Mouse (Mus musculus) B cell, adult 2 months (primary cell): ENCODE data around the gene Dstn.

Experiments
- DNase-seq, 2 experiments: peaks; one replicate each; pipeline ENCODE4 v3.0.0; 2022

Gene Dstn

DNA sequence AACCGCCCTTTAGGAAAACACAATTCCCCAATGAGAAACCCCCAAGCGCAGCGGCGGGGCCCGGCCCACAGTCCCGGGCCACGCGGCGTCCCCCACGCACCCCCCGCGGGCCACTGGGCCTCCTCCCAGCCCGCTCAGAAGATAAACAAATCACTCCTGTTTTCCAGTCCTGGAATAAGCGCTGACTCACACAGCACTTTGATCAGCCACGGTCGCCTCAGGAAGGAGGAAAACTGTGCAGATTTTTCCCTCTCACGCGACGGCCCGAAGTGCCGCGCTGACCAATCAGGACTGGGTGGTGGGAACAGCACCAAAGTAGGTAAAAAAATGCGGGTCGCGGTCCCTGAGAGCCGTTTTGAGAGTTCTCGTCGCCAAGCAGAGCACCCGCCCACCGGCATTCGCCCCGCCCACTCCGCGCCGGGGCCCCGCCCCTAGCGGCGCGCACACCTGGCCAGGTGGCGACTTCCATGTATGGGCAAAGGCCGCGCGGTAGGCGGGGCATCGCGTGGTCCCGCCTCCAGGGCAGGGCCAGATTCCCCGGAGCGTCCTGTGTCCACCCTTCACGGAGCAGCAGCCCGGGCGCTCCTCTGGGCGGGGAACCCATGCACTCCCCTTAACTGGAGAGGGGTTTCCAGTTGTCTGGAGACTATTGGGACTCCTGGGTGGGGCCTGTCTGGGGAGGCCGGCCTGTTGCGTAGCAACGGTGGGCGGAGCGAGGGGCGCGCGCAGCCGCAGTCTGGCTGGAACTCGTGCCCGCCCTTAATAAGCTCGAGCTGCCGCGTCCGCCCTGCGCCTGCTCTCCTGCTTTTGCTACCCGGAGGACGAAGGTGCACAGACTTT, at the start of gene Dstn:
Dstn (plus strand) TSS at position 561 of the 840 bp plus-strand sequence.
- peak; percentile 98 for DNase-seq

DNA sequence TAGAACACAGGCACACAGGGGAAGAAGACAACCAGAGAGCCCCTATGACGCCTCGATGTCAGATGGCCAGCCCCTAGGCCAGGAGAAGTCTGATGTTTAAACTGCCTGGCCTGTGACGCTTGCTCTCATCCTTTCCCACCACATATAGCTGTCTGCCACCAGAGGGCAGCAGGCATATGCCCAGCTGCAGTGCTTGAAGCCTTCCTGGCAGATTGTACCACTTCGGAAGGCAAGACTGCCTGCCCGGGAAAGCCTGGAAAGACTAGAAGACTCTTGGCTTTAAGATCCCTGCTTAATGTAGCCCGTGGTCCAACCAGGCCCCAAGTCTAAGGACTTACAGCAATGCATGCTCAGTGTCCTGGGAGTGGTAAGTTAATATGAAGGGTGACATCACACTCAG, 47.8 kb upstream of the Dstn start:
- DNase-seq: peak; percentile 68 to 71

DNA sequence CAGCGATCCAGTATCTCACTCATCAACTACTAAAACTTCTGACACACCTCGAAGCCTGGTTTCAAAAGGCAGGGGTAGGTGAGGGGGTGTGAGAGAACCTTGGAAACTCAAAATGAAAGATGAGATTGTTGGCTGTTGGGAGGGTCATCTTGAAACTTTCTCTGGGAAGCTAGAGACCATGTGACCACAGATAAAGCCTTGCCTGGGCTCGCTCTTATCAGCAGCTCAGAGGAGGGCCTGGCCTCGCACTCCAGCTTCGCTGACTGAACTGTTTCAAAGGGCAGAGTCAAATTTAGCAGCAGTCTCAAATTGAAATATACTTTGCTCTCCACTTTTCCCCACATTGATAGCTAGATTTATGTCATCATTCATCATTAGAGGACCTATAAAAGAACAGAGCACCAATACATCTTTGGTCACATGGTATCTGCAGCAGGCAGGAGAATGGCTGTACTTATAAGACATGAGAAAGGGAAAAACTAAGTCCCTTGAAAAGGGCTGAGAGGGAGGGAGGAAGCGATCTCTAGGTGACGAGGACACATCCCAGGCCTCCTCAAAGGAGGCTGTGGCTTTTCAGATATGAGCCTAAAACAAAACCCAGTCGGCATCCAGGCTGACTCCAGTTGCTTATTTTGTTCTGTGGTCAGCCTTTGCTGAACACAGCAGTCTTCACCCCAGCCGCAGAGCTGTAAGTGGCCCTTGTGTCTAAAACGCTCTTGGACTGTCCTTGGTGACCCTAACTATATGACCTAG, 44.0 kb upstream of the Dstn start:
- no peak for DNase-seq

DNA sequence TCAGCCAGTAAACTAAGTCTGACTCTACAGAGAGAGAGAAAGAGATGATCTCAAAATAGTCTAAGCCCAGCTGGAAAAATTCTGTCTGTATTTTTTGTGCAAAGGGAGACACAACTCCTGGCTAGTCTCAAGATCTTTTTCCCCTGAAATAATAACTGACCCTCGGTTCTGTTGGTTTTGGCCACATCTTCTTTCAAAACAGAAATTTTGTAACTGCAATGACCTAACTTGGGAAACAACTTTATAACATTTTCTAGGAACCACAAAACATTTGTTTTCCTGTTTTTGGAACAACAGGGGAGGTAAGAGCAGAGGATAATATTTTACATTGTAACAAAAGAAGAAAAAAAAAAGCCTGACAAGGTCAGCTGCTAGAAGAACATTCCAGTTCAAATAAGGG, 39.1 kb upstream of the Dstn start:
- no peak for DNase-seq

DNA sequence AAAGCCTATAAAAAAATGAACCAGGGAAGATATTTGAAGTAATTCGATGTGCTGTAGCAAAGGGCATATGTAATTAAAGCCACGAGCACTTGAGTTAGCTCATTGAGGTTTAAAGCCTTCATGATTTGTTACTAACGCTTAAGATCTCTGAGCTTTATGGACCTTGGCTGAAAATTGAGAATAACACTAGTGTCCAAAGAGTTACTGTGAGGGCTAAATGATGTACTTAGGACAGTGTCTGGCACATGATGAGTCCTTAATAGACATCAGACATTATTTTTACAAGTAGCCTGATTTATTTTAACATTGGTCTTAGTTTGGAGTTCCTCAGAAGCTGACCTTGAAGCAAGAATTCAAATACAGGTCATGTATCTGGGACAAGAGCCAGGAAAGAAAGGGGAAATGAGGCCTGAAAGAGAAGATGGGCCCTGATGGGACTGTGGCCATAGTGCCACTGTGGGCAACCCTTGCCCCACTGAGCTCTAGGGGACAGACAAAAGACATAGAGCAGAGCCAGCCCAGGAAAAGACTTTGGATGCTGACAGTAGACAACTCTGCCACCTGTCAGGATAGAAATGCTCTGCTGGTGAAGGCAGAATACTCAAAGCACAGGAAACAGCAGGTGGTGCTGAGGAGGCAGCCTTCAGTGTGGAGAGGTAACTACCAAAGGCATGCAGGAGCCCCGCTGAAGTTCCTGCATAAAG, 38.0 kb upstream of the Dstn start:
- DNase-seq: no peak

DNA sequence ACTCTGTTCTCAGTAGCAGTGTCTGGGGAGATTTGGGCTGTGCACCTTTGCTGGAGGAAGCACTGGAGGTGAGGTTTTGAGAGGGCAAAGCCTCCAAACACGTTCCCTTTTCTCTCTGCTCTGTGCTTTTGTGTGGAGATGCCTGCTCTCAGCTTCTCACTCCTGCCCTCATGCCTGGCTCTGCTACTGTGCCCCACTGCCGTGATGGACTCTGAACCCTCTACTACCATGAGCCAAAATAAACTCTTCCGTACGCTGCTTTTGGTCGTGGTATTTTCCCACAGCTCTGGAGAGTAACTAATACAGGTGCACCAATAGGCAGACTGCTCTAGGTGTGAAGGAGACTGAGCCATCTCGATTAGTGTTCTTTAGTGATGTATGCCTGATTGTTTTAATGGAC, 35.8 kb upstream of the Dstn start:
- no peak for DNase-seq

DNA sequence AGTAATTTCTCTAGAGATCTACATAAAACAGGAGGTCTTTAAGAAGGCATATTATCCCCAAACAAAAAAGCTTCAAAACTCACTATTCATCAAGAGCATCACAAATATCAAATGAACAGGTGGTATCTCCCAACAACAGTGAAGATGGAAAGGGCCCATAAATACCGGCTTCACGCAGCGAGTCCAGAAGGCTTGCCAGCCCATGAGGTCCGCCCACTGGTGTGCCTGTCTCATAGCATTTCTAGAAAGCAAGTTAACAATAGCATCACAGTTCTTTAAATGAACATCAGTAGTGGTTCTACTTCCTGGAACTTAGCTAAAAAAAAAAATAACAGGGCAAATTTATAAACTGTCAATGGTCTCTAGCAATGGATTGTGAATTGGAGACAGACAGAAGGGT, 33.1 kb upstream of the Dstn start:
- DNase-seq: no peak

DNA sequence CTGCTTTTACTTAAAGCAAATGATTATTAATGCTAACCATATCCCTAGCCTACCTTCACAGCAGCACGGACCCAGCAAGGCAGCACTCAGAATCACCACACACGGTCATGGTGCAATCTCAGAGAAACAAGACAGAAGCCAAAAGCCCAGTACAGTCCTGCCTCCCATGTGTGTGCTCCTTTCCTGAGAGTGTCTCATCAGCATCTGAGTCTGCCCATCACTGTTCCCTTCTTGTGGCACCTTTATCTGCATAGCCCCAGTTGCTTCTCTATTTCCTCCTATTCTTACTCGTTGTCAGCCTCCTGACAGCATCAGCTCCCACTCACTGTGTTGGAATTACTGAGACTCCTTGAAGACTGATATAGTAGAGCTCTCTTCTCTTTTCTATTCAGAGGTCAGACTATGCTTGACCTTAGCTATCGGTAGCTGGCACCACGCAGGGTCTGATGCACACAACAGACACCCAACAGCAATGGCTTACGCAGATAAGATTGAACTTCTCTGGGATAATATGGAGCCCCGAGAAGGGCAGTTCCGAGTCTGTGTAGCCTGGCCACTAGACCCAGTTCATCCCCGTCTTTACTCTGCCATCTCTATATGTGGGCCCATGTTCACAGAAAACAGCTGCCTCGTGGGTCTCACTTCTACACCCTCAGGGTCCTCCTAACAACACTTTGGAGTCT, 32.4 kb upstream of the Dstn start:
- no peak for DNase-seq

DNA sequence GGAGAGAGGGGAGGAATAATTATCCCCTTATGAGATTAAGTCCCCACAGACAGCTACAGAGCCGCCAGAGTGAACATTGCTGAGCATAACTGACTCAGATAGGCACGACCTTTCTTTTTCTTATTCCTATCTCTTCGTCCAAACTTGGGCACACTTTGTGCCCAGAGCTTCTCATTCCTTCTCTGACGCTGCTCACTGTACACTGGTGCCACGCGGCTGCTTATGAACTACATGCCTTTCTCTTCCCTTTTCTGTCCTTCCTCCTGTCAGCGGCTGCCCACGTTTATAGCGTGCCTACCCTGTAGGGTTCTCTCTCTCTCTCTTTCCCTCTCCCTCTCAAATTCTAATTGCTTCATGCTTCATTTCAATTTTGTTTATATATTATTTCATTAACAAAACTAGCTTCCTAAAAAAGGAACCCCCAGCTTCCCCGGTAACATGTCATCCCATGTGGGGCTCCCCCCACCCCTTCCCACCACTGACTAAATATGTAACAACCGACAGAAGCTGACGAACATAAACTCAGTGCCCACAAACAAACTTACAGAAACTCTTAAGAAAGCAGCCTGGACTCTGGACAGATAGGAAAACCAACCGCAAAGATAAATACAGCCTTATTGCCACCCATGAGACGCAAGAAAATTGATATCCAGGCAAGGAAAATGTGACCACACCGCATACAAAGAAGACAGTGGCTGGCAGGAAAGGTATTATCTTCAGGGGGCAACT, 25.8 kb upstream of the Dstn start:
- DNase-seq: no peak

DNA sequence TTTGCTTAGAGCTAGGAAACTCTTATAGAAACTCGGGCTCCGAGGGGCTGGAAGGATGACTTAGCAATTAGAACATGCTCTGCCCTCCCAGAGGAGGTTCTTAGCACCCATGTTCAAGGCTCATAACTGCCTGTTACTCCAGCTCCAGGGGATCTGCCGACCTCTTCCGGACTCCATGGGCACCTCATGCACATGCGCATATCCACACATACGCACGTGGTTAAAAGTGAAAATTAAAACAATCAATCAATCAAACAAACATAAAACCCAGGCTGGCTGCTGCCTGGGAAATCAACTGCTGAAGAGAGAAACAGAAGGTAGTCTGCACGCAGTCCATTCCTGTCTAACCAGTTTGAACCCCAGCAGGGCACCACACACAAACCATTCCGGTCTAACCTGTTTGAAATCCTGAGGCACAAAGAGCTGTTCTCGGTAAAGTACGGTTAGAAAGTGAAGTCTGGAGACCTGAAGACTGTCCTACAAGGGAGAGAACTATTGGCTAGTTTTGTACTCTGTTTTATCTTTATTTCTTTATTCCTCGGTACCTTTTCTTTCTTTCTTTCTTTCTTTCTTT, 25.2 kb upstream of the Dstn start:
- DNase-seq: no peak

DNA sequence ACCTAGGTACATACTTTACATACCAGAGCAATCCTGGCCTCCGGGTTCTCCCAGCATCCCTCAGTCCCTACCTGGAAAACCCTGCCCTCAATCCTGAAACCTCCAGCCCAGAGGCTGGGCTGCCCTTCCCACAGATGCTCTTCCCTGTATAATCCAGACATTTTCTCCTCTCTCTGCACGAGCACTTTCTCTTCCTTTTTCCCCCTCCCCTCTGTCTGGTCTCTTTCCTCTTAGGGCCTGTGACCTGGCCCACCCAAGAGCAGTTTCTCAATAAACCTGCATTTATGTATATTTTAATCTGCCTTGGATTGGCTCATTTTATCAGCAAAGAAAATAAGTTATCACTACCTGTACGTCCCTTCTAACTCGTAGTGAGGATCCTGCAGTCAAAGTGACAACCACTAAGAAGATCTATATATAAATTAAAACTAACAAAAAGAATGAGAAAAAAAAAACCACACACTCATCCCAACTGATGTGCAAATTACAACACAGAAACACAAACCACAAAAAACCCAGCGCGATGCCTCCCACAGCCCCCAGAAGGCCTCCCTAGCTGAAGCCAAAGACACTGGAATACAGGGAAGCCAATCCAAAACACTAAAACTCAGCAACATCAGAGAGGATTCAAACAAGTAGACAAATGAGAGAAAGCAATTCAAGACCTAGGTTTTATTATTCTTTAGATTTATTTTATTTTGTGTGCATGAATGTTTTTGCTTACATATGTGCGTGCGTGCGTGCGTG, 23.6 kb upstream of the Dstn start:
- DNase-seq: no peak

DNA sequence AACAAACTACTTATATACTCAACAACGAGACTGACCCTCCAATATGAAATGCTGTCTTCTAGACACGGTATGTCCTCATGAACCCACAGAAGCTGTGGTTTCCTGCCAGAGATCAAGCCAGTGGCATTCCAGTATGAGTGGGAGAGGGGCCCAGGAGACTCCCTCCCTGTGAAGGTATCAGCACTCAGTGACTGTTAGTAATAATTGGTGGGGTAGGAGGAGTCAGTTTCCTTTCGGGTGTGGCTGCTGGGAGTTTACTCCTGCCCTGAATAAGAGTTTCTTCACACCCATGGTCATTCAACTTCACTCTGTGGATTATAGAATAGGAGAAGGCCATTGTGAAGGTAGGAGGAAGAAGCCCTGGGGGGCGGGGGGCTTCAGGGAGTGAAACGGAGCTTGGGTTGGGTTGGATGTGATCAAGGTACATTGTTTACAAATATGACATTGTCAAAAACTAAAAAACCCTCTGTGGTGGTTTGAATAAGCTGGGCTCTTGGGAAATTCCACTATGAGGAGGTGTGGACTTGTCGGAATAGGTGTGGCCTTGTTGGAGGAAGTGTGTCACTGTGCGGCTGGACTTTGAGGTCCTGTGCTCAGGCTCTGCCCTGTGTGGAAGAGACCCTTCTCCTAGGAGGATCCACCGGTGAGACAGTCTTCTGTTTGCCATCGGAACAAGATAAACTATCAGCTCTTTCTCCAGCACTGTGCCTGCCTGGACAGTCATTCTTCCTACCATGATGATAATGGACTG, 15.5 kb upstream of the Dstn start:
- no peak for DNase-seq

DNA sequence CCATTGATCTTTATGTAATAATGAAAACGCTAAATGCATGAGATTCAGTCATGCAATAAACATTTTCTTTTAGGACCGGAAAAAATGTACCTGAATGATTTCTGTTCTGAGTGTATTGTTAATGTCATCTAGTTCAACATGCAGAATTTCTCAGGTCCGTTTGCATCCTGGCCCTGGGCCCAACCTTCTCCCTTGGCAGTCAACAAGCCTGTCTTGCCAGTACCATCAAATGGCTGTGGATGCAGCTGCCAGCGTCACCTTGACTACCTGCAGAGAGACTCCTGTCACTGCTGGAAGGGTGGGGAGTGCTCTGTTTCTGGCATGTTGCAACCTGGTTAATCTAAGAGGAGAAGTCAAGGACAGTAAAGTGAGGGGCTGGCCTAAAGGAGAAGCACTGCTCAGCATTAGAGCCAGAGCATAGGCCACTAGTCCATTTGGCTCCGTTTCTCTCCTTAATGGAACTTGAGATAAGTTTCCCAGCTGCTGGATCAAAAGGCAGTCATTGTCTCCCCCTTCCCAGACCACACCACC, 14.2 kb upstream of the Dstn start:
- DNase-seq: no peak

DNA sequence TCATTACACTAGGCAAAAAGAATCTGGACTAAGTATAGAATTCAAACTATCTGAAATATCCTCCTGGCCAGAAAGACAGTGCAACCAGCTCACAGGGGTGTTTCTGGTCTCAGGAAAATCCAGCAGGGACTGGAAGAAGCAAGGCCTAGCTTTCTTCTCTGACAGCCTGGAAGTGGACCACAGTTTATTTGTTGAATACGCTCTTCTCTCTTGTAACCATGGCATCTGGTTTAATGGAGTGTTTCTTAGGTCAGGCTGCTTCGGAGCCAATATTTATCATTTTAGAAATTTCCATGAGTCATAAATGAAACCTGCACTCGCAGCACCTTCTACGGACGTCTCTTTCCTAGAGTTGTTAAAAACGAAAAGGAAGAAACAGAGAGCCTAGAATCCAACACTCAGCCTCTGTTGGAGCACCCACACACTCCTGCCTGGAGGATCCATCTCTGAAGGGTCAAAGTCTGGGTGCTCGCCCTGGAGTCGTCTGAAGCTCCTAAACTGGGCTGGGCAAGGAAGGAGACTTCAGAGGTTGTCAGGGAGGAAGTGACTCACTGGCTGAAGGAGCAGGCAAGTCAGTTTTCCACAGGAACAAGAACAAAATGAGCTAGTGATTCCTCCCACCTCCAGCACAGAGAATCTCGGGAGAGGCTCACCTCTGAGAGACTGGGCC, 11.6 kb upstream of the Dstn start:
- DNase-seq: no peak

DNA sequence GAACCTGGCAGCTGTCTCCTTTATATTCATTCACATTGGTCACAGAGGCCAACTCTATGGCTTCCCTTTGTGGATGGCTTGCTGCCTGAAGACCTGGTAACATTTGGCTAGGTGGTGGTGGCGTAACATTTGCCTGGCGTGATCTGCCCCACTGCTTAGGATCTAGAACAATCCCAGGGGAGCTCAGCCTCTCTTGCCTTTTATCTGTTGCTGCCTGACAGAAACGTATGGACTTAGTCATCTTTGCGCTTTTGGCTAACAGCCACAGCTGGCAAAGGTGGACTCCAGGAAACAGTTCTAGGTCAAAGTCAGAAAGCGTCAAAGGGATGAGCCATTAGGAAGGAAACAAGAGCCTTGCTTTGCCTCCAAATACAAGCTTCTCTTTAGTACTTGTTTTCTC, 10.2 kb upstream of the Dstn start:
- DNase-seq: no peak

DNA sequence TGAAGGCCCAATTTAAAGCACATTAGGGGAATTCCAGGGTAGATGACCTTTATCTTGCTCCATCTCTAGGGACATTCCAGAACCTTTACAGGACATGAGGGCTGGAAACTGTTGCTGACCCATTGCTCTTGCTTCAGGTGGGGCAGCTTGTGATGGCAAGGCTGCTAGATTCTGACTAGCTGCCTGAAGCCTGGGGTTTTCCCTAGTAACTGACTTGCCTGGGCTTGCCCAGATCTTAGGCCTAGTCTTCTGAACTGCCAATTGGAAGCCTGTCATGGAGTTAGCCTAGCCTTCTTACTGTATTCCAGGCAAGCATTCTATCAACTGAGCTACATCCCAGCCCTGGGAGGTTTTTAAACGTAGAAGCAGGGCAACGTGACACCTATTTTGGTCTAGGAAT, 5.9 kb upstream of the Dstn start:
- DNase-seq: no peak

DNA sequence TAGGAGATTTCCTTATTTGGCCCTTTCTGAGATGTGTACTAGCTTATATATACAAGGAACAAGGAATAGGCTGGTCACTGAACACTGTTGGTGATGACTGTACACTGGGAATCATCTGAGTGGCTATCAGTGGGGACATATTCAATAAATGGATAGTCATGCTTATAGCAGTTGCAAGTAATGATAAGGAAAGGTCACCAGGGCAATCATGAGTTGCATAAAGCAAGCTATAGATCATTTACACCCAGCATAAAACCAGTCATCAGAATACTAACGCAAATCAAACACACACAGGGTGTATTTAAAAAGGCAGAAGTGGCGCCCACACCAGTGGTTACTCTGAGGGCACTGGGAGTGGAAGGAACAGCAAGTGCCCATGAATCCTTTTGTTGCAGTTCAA, 2.9 kb upstream of the Dstn start:
- no peak for DNase-seq

DNA sequence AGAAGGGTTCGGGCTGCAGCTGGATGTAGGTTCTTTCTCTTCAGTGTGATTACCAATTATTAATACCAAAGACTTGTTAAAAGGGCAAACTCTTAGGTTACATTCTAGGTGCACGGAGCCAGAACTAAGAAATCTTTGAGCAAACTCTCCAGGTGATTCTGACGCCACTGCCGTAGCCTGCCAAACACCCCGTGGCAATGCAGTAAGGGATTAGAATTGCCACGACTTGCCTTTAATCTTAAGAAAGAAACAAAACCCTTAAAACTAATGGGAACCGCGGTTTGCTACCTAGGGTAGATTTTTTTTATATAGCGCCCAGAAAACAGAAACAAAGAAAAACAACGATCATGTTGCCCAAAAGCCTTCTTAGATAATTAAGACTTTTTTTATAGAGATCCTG, 899 bp upstream of the Dstn start:
- peak in 1 of 2 experiments; percentile 4 for DNase-seq

DNA sequence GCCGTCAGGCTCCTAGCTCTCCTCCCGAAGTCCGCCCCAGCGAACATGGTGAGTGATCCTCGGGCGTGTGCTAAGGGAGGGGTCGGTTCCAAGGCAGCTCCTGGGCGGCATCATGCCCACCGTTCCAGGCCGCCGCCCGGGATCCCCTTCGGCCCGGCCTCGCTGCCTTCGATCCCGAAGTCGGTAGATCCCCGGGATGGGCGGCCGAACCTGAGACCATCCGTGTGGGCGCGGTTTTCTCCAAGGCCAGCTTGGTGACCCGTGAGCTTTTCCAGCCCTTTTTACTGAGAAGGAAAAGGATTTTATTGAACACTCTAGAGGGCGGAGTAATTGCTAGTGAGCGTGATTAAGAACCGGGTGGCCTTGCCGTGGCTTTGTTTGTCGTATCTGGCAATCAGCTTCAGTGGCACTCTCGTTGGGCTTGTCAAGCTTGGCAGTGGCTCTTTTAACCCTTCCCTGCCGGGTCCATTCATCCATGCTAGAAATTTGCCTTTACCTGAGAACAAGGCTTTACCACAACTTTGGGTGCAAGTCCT, 548 bp downstream of the Dstn start:
- no peak for DNase-seq
